Mouse (Mus musculus) forebrain, embryonic 12.5 days (tissue): ENCODE measurements around the gene Tbck. TPM values are rescaled to one million over a fixed set of nuclear protein-coding genes. Genes with fewer than 3 reads are reported as not detected.

Experiments used
- ATAC-seq: fragments of 200-750 bp; cut with Nextera tagmentation; 2 replicates; pipeline ENCODE4 v1.8.0; 2017; ENCODE audit warnings: moderate TSS enrichment; ENCODE audit not compliant: low FRiP score
- H3K27ac ChIP-seq: fragments of 300-500 bp; sonication (generic); 2 replicates; pipeline ENCODE4 v1.5.1; 2016; ENCODE audit warnings: mild to moderate bottlenecking
- H3K27me3 ChIP-seq: fragments of 300-500 bp; sonication (generic); 2 replicates; pipeline ENCODE4 v1.6.1; 2016; ENCODE audit warnings: mild to moderate bottlenecking
- H3K36me3 ChIP-seq: fragments of 300-500 bp; sonication (generic); replicated peaks from 2 replicates; pipeline ENCODE4 v1.6.1; 2016; ENCODE audit warnings: mild to moderate bottlenecking
- H3K4me1 ChIP-seq: fragments of 300-500 bp; sonication (generic); 2 replicates; pipeline ENCODE4 v1.6.1; 2016
- H3K4me2 ChIP-seq: fragments of 300-500 bp; sonication (generic); 2 replicates; pipeline ENCODE4 v1.6.1; 2016; ENCODE audit warnings: mild to moderate bottlenecking, moderate library complexity
- H3K4me3 ChIP-seq: fragments of 300-500 bp; sonication (generic); replicated peaks from 2 replicates; pipeline ENCODE4 v1.5.1; 2016; ENCODE audit warnings: mild to moderate bottlenecking
- H3K9ac ChIP-seq: fragments of 300-500 bp; sonication (generic); 2 replicates; pipeline ENCODE4 v1.6.1; 2016; ENCODE audit warnings: mild to moderate bottlenecking
- H3K9me3 ChIP-seq: fragments of 300-500 bp; sonication (generic); 2 replicates; pipeline ENCODE4 v1.6.1; 2016
- WGBS: fragments of 180-500 bp; shearing (Covaris S2); methylation state at CpG from one replicate; pipeline ENCODE4 v1.1.7; 2016; 5-methylcytosine and 5-hydroxymethylcytosine counted together
- polyA plus RNA-seq: library from polyadenylated mRNA; unstranded; fragments of >200 nt; fragmentation: Nextera tagmentation; extraction: Ambion mirVana; gene quantifications from 2 replicates; pipeline ENCODE4 v1.2.1, GENCODE M21; 2016

Gene Tbck
- 29.2 and 29.6 TPM in 2 replicates for polyA plus RNA-seq

DNA sequence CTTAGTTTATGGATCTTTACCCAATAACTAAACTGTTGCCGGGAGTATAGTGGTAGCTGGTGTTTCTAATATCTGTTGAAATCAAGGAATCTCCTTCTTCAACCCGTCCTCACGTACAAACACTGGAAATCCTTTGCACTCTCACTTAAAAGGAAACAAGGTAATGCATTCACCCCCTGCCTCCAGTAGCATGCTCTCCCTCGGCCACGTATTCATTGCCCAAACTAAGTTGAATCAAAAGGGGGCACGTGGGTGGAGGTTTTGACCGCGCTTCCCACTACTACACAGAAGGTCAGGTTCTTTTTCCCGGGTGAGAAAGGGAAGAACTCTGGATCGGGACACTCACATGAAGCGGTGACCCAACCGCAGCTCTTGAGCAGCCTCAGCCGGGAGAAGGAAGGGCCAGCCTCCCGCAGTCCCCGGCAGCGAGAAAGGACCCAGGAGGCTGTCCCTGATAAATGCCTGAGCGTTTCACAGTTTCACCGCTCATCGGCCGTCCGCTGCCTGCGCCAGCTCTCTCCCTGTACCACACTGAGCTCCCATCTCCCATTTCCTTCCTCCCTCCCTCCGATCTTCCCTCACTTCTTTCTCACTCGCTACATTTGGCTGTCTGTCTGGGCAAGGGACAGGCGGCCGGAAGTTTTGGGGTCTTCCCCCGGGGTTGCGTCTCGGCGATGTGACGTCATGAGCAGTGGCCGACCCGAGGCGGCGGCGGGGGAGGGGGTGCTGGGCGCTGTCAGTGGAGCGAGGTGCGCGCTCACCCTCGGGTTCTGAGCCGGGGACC lies at the start of gene Tbck:
Gene Tbck, plus strand, starts transcription at position 698 of the 784 bp plus-strand sequence.
- WGBS = under 1% methylated on average over 42 of the region's 42 CpGs
- Histone ChIP-seq H3K27me3 (no peaks in the 10 kb centered on the region), H3K27ac (peak within 1 kb of the TSS; percentile 86), H3K4me3 (peak within 1 kb of the TSS; percentile 79), H3K4me2 (peak within 1 kb of the TSS; percentile 77), H3K36me3 (peaks cover 3% of the 10 kb centered on the region; the same call in 1 of the 2 replicates), H3K4me1 (peaks cover 16% of the 10 kb centered on the region), H3K9me3 (no peaks in the 10 kb centered on the region), H3K9ac (peak within 1 kb of the TSS; percentile 75)
- ATAC-seq = peak; percentile 97

DNA sequence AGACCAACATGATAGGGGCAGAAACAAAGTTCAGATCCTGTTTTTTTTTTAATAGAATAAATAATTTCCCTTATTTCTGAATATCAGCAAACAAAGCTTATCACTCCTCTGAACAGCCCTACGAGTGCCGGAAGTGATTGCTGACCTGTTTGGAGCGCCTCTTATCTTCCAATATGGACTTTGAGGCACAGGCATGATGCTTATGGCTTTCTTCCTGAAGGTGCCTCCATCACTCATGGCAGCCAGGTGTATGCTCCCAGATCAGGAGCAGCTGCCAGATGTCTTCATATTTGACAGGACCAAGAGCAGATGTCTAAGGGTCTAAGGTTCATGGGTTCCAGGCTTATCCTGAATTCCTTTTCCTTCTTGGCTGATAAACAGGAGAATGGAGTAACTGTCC lies 46.9 kb upstream of the Tbck start:
- Histone ChIP-seq H3K4me3 (no peak overlapping the region), H3K27me3 (no peaks in the 10 kb centered on the region), H3K9ac (no peak overlapping the region), H3K27ac (no peak overlapping the region), H3K4me1 (no peaks in the 10 kb centered on the region), H3K36me3 (no peaks in the 10 kb centered on the region), H3K9me3 (no peaks in the 10 kb centered on the region), H3K4me2 (no peak overlapping the region)
- WGBS = 85% methylated on average over 3 of the region's 3 CpGs
- no peak for ATAC-seq

DNA sequence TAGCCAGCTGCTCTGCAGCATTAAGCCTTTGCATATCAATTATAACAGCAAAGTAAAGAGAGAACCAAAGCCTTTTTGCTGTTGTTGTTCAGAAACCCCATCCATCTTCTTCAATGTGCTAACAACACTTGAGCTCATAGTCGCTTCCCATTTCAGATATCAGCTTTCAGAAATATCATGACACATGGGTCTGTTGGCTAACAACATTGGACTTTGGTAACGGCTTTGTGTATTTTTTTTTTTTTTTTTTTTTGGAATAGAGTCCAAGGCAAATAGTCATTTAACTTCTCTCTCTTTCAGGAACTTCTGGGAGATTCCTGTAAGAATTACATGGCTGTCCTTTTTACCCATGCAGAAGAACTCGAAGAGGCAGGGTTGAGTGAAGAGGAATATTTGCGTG lies 39.9 kb upstream of the Tbck start:
- Histone ChIP-seq H3K4me2 (no peak overlapping the region), H3K9me3 (no peaks in the 10 kb centered on the region), H3K4me1 (no peaks in the 10 kb centered on the region), H3K27me3 (no peaks in the 10 kb centered on the region), H3K9ac (no peak overlapping the region), H3K36me3 (no peaks in the 10 kb centered on the region), H3K27ac (no peak overlapping the region), H3K4me3 (no peak overlapping the region)
- no peak for ATAC-seq
- WGBS = 89% methylated on average over 4 of the region's 4 CpGs

DNA sequence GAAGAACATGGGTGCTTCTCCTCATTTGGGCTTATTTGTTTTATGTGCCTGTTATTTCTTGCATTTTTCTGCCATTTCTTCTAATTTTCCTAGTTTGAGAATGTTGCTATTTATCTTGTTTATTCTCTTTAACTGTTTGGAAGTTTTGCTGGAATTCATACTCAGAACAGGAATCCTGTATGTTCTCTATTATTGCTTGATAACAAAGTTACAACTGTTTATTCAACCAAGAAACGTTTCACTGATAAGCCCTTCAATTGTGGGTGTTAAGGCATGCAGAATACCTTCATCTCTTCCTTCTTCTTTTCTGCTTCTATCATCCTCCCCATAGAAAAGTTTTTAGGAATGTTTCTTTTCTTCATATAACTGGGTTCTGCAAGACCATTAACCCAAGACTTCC lies 37.1 kb upstream of the Tbck start:
- Histone ChIP-seq H3K27ac (no peak overlapping the region), H3K9me3 (no peaks in the 10 kb centered on the region), H3K36me3 (no peaks in the 10 kb centered on the region), H3K4me3 (no peak overlapping the region), H3K4me1 (no peaks in the 10 kb centered on the region), H3K4me2 (no peak overlapping the region), H3K9ac (no peak overlapping the region), H3K27me3 (no peaks in the 10 kb centered on the region)
- no peak for ATAC-seq
- 51% methylated on average over 1 of the region's 1 CpGs for WGBS

DNA sequence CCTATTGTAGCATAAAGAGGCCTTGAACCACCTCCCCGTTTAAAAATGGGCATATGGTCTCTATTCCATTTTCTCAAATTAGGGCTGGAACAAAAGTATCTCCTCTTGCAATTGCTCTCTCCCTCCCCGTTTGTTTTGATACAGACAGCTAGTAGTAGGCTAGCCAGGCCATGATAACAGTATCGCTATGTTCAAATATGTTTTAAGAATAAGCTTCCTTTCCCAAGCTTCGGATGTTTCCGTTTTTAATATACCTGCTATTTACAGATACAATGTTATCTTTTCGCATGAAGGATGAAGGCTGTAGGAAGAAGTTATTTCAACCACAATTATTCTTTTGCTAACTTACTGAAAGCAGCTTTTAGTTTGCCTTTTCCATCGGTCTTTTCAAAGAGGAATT lies 34.6 kb upstream of the Tbck start:
- H3K4me2 ChIP-seq = no peak overlapping the region
- no peak overlapping the region for H3K27ac ChIP-seq
- H3K9me3 ChIP-seq = no peaks in the 10 kb centered on the region
- no peaks in the 10 kb centered on the region for H3K4me1 ChIP-seq
- no peaks in the 10 kb centered on the region for H3K27me3 ChIP-seq
- no peak for ATAC-seq
- 90% methylated on average over 7 of the region's 7 CpGs for WGBS
- no peaks in the 10 kb centered on the region for H3K36me3 ChIP-seq
- no peak overlapping the region for H3K9ac ChIP-seq
- H3K4me3 ChIP-seq = no peak overlapping the region

DNA sequence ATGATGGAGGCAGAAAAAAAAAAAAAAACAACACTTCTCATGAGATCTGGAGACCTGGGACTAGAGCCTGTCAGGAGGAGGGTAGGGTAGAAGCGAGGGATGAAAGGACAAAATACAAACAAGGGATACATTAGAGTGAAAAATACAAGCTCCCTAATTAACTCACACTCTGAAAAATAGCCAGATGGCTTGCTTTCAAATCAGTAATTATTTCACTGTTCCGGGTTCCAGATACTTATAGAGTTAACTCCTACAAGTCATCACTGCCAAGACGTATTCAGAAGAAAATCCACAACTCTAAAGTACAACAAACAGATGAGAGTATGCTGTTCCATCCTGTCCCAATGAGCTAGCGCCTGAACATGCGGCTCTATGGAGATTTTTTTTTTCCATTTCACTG lies 33.8 kb upstream of the Tbck start:
- H3K36me3 ChIP-seq = no peaks in the 10 kb centered on the region
- no peaks in the 10 kb centered on the region for H3K27me3 ChIP-seq
- no peak overlapping the region for H3K9ac ChIP-seq
- H3K9me3 ChIP-seq = no peaks in the 10 kb centered on the region
- no peak overlapping the region for H3K4me3 ChIP-seq
- H3K4me1 ChIP-seq = no peaks in the 10 kb centered on the region
- 76% methylated on average over 5 of the region's 5 CpGs for WGBS
- no peak for ATAC-seq
- H3K27ac ChIP-seq = no peak overlapping the region
- no peak overlapping the region for H3K4me2 ChIP-seq

DNA sequence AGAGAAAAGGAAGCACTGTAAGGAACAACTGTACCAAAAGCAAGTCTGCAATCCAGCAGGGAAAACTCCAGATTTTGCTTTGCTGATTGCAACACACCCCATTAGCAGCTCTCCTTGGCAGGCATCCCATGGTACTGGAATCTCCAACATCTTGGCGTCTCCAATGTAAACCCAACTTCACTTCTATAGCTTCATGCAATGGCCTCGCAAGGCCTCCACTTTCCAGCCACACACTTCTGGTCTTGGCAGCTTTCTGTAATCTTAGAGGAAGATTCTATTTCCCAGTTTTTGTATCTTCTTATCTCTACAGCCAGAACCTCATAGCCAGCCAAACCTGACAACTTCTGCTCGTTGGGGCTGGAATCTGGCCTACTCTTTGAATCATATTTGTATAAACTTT lies 32.2 kb upstream of the Tbck start:
- Histone ChIP-seq H3K27ac (no peak overlapping the region), H3K9ac (no peak overlapping the region), H3K4me2 (no peak overlapping the region), H3K36me3 (no peaks in the 10 kb centered on the region), H3K4me3 (no peak overlapping the region), H3K27me3 (no peaks in the 10 kb centered on the region), H3K9me3 (no peaks in the 10 kb centered on the region), H3K4me1 (no peaks in the 10 kb centered on the region)
- 95% methylated on average over 3 of the region's 3 CpGs for WGBS
- no peak for ATAC-seq

DNA sequence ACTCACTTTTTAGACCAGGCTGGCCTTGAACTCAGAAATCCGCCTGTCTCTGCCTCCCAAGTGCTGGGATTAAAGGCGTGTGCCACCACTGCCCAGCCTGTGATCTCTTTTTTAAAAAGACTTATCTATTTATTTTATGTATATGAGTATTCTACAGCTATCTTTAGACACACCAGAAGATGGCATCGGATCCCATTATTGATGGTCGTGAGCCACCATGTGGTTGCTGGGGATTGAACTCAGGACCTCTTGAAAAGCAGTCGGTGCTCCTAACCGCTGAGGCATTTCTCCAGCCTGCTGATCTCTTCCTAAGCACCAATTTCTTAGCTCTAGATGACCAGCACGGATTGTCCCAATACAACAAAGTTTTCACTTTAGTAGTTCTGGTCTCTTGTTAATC lies 30.0 kb upstream of the Tbck start:
- Histone ChIP-seq H3K27ac (no peak overlapping the region), H3K27me3 (no peaks in the 10 kb centered on the region), H3K9ac (no peak overlapping the region), H3K9me3 (no peaks in the 10 kb centered on the region), H3K4me2 (no peak overlapping the region), H3K4me3 (no peak overlapping the region), H3K36me3 (peaks cover 5% of the 10 kb centered on the region), H3K4me1 (no peaks in the 10 kb centered on the region)
- WGBS = 82% methylated on average over 7 of the region's 7 CpGs
- ATAC-seq = no peak

DNA sequence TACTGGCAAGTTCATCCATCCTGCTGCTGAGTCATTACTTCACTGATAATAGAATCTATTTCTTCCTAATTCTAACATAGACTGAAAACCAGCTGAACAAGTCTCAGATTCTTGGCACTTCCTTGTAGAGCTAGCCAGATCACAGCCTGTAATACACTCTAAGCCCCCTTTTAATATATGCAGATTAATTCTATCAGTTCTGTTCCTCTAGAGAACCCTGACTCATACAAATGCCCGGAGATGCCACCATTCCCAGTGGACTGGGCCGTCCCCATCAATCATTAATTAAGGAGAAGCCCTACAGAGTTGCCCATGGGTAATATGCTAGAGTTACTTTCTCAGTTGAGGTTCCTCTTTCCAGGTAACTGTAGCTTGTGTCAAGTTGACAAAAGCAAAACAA lies 28.0 kb upstream of the Tbck start:
- no peak overlapping the region for H3K4me2 ChIP-seq

DNA sequence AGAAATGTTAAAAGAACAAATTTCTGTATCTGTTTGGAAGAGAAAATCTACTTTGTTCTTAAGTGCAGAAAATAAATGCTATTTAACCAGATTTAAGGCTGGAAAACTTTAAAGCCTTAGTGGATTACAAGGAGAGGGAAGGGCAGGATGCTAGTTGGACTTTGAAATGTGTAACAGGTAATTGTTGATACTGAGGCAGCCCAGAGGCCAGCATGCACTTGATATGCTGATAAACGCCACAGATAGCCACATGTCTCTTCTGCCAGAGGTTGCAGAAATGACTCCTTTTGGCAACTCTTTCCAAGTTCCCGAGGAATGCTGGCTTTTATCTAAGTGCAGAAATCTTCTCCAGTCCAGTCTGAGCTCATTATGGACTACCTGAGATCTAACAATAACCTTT lies 6.5 kb upstream of the Tbck start:
- H3K4me2 ChIP-seq = no peak overlapping the region
- no peak overlapping the region for H3K4me3 ChIP-seq
- no peak overlapping the region for H3K9ac ChIP-seq
- peaks cover 1% of the 10 kb centered on the region for H3K4me1 ChIP-seq
- peaks cover 15% of the 10 kb centered on the region for H3K36me3 ChIP-seq
- no peak for ATAC-seq
- no peak overlapping the region for H3K27ac ChIP-seq
- WGBS = 86% methylated on average over 2 of the region's 2 CpGs
- H3K9me3 ChIP-seq = no peaks in the 10 kb centered on the region
- H3K27me3 ChIP-seq = no peaks in the 10 kb centered on the region

More for the DNA sequence above, 28.0 kb upstream of the Tbck start:
- no peak overlapping the region for H3K27ac ChIP-seq
- 91% methylated on average over 2 of the region's 2 CpGs for WGBS
- no peak overlapping the region for H3K4me3 ChIP-seq
- H3K36me3 ChIP-seq = peaks cover 25% of the 10 kb centered on the region
- no peak overlapping the region for H3K9ac ChIP-seq
- H3K9me3 ChIP-seq = no peaks in the 10 kb centered on the region
- no peaks in the 10 kb centered on the region for H3K27me3 ChIP-seq
- no peaks in the 10 kb centered on the region for H3K4me1 ChIP-seq
- no peak for ATAC-seq

DNA sequence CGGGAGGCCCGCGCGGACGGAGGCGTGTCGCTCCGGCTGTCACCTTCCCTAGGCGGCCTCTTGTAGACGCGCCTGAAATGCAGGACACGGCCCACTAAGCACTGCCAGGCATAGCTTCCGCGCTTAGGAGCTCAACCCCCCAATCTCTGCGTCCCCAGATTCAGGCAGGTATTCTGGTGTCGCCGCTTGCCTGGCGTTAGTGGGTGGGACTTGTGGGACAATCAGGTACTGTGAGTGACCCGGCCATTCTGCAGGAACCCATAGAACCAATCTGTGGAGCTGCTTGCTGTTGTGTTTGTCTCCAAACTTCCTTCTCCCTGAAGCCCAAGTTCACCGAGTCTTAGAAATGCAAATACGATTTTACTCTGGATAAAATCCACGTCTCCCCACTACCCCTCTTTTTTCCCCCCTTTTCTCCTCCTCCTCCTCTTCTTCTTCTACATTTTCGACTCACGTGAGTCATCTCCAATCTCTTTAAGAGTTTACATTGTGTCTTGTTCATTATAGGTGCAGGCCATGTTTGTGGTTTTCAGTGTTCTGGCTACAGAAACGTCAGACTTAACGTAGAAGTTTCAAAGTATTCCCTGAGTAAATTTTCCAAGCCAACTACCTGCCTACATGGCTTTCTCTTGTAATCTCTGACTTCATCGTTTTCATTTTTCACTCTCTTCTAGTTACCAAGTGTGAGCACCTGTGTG lies 436 bp downstream of the Tbck start, which contains the start of gene Aimp1:
Gene Aimp1, minus strand, starts transcription at position 140 of the 698 bp plus-strand sequence.
- H3K27me3 ChIP-seq = no peaks in the 10 kb centered on the region
- peak within 1 kb of the TSS; percentile 86 for H3K27ac ChIP-seq
- no peaks in the 10 kb centered on the region for H3K9me3 ChIP-seq
- ATAC-seq = no peak
- peaks cover 3% of the 10 kb centered on the region; the same call in 1 of the 2 replicates for H3K36me3 ChIP-seq
- WGBS = 3% methylated on average over 27 of the region's 27 CpGs
- H3K4me1 ChIP-seq = peaks cover 16% of the 10 kb centered on the region
- peak within 1 kb of the TSS; percentile 77 for H3K4me2 ChIP-seq
- peak within 1 kb of the TSS; percentile 79 for H3K4me3 ChIP-seq
- peak within 1 kb of the TSS; percentile 75 for H3K9ac ChIP-seq

DNA sequence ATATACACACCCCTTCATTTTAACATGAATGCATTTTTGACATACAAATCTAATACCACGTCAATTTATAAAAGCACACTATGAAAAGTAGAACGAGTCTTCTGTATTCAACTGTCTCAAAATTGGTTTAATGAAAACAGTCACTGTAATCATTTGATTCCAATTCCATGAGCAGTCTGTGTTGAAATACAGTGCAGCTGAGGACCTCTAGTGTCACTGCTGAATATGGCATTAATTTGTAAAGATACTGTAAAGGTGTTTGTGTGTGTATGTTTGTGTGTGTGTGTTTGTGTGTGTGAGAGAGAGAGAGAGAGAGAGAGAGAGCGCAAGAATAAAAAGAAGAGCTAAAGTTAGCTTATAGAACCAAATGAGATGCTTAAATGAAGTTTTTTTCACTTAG lies 17.4 kb downstream of the Tbck start:
- Histone ChIP-seq H3K4me3 (no peak overlapping the region), H3K36me3 (no peaks in the 10 kb centered on the region), H3K9me3 (no peaks in the 10 kb centered on the region), H3K4me1 (no peaks in the 10 kb centered on the region), H3K27me3 (no peaks in the 10 kb centered on the region), H3K27ac (no peak overlapping the region), H3K4me2 (no peak overlapping the region), H3K9ac (no peak overlapping the region)
- 83% methylated on average over 3 of the region's 3 CpGs for WGBS
- ATAC-seq = no peak

DNA sequence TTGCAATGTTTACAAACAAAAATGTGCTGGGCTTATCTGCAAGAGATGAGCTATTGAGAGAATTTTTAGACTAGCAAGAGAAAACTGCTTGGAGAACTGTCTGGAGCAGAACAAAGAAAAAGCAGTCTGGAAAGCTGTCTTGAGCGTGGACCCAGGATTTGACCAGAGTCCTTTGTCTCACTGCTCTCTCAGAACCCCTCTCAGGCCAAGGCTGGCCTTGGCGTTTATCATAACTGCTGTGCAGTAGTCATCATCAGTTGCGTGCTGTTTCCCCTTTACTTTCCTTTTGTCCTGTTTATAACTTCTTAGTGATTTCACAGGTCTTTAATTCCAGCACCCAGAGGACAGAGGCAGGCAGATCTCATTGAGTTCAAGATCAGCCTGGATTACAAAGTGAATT lies 20.3 kb downstream of the Tbck start:
- Histone ChIP-seq H3K9ac (no peak overlapping the region), H3K27ac (no peak overlapping the region), H3K4me1 (no peaks in the 10 kb centered on the region), H3K9me3 (no peaks in the 10 kb centered on the region), H3K36me3 (no peaks in the 10 kb centered on the region), H3K27me3 (no peaks in the 10 kb centered on the region), H3K4me3 (no peak overlapping the region), H3K4me2 (no peak overlapping the region)
- 86% methylated on average over 3 of the region's 3 CpGs for WGBS
- ATAC-seq = no peak
